Mouse (Mus musculus) forebrain, embryonic 16.5 days (tissue): ENCODE measurements at regions not wholly inside any gene's neighbourhood (a gene's known extent, or its start where the extent isn't known, plus 50 kb on each side); places are given as distances from the start of the nearest gene placed in this dataset.

Experiments
- ATAC-seq: fragments of 200-750 bp; cut with Nextera tagmentation; 2 replicates; pipeline ENCODE4 v1.8.0; 2017; ENCODE audit warnings: mild to moderate bottlenecking, moderate library complexity
- H3K27ac ChIP-seq: fragments of 300-500 bp; sonication (generic); 2 replicates; pipeline ENCODE4 v1.5.1; 2014; ENCODE audit warnings: low read length, control low read depth
- H3K27me3 ChIP-seq: fragments of 300-500 bp; sonication (generic); replicated peaks from 2 replicates; pipeline ENCODE4 v1.6.1; 2014; ENCODE audit warnings: low read length; ENCODE audit not compliant: control insufficient read depth, insufficient read depth
- H3K36me3 ChIP-seq: fragments of 300-500 bp; sonication (generic); 2 replicates; pipeline ENCODE4 v1.6.1; 2014; ENCODE audit not compliant: control insufficient read depth, insufficient read depth
- H3K4me1 ChIP-seq: fragments of 300-500 bp; sonication (generic); replicated peaks from 2 replicates; pipeline ENCODE4 v1.6.1; 2014; ENCODE audit warnings: low read length; ENCODE audit not compliant: control insufficient read depth, insufficient read depth
- H3K4me2 ChIP-seq: fragments of 300-500 bp; sonication (generic); 2 replicates; pipeline ENCODE4 v1.6.1; 2014; ENCODE audit warnings: mild to moderate bottlenecking, low read length, control low read depth
- H3K4me3 ChIP-seq: fragments of 300-500 bp; sonication (generic); replicated peaks from 2 replicates; pipeline ENCODE4 v1.5.1; 2014; ENCODE audit warnings: mild to moderate bottlenecking, low read length, control low read depth
- H3K9ac ChIP-seq: fragments of 300-500 bp; sonication (generic); replicated peaks from 2 replicates; pipeline ENCODE4 v1.6.1; 2014; ENCODE audit warnings: low read depth, low read length, control low read depth
- H3K9me3 ChIP-seq: fragments of 300-500 bp; sonication (generic); 2 replicates; pipeline ENCODE4 v1.6.1; 2016; ENCODE audit warnings: low read length; ENCODE audit not compliant: control insufficient read depth
- WGBS: fragments of 180-500 bp; shearing (Covaris S2); extraction: QIAGEN DNeasy Blood & Tissue Kit; methylation state at CpG from one replicate; pipeline ENCODE4 v1.1.7; 2014; 5-methylcytosine and 5-hydroxymethylcytosine counted together

DNA sequence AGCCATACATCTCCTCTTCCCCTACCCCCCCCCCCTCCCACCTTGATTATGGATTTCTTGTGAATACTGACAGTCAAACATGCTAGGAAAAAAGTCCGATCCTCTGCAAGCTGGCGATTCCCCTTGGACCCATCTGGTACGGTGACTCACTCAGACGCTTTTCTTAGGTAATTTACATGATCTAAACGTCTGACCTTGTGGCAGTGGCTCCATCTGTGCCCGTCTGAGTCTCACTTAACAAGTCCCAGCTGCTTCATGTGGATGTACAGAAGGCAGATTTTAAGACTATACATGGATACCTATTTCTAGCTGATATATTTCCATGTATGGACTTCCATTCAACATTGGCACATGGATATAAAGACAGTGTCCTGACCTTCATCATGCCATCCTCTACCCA lies 481.0 kb downstream of the Lipi start:
- Histone ChIP-seq H3K9ac (no peak overlapping the region), H3K36me3 (no peaks in the 10 kb centered on the region), H3K27me3 (no peaks in the 10 kb centered on the region), H3K9me3 (no peaks in the 10 kb centered on the region), H3K4me3 (no peak overlapping the region), H3K4me1 (no peaks in the 10 kb centered on the region), H3K4me2 (no peak overlapping the region), H3K27ac (no peak overlapping the region)
- WGBS: 60% methylated on average over 6 of the region's 6 CpGs
- no peak for ATAC-seq

DNA sequence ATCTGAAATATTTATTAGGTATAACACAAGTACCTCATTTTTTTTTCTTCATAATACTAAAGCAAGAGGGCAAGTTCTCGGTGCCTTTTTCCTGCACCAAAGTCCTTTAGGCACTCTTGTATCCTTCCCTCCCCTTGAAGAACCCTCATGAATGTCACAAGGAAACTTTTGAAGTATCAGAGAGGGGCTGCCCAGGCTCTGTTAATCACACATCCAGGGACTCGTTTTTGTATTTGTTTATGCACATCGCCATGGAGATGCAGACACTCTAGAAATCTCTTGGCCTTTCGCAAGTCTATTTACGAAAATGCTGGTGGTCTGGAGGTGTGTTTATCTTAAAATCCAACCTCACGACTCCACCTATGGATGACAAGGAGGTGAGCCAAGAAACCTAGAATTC lies 492.7 kb downstream of the Lipi start:
- Histone ChIP-seq H3K4me2 (peak overlapping the region; percentile 51), H3K4me1 (peaks cover 14% of the 10 kb centered on the region), H3K27ac (no peak overlapping the region), H3K36me3 (no peaks in the 10 kb centered on the region), H3K9me3 (no peaks in the 10 kb centered on the region), H3K27me3 (no peaks in the 10 kb centered on the region), H3K9ac (no peak overlapping the region; the same call in 1 of the 2 replicates), H3K4me3 (peak overlapping the region; percentile 32)
- 0 out of 2 replicates have a peak, but pooled peaks have one; percentile 26 for ATAC-seq
- WGBS: 23% methylated on average over 6 of the region's 6 CpGs

DNA sequence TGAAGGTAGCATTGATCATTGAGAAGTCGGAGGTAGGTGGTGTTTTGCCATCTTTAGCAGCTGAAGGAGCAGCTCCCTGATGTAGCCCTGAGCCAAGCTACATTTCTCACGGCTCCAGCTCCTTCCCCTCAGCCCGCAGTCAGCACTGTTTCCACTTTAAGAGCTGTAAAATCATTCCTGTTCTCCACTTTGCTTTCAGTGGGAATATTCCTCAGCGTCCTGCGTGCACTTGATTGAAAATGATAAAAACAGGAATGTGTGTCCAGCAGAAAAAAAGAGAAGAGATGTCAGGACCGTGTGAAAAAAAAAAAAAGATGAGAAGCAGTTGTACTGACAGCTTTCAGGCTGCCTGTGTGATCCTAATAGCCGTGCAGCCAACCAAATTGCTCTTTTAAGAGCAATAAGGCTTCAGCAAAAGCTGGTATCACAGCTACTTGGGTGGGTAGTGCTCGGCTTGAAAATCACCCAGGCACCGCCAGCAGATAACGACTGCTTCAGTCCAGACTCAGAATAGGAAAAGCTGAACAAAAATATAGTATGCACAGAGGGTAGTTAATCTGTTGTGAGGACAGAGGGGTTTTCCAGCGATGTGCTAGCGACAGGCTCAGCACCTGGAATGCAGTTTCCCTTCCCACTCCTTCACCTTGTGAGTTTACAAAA lies 493.3 kb downstream of the Lipi start:
- Histone ChIP-seq H3K4me1 (peaks cover 14% of the 10 kb centered on the region), H3K27me3 (no peaks in the 10 kb centered on the region), H3K36me3 (no peaks in the 10 kb centered on the region), H3K4me3 (peak overlapping the region; percentile 32), H3K9me3 (no peaks in the 10 kb centered on the region), H3K4me2 (peak overlapping the region; percentile 51), H3K27ac (no peak overlapping the region), H3K9ac (peak overlapping the region; percentile 31)
- WGBS: 14% methylated on average over 12 of the region's 12 CpGs
- peak; percentile 73 for ATAC-seq

DNA sequence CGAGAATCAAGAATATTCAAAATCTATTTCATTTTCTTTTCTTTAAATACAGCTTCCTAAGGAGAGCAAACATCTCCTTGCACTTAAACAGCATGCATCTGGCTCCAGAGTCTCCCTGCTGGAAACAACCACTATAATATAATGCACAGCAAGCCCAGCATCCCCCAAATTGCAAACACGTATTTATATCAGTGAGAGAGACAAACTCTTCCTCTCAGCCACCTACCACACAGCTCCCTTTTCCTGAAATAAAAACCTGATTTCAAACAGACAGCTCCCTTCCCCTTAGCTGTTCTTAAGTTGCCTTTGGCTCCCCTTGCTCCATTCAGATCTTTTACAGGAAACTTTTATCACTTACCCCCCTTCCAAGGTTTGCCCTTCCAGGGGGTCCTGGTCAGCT lies 493.9 kb downstream of the Lipi start:
- H3K4me3 ChIP-seq: peak overlapping the region; percentile 32; the same call in 1 of the 2 replicates
- no peaks in the 10 kb centered on the region for H3K36me3 ChIP-seq
- ATAC-seq: no peak
- WGBS: 41% methylated on average over 2 of the region's 2 CpGs
- no peaks in the 10 kb centered on the region for H3K27me3 ChIP-seq
- H3K27ac ChIP-seq: no peak overlapping the region
- H3K4me2 ChIP-seq: peak overlapping the region; percentile 51
- H3K9me3 ChIP-seq: no peaks in the 10 kb centered on the region
- peaks cover 14% of the 10 kb centered on the region for H3K4me1 ChIP-seq
- no peak overlapping the region for H3K9ac ChIP-seq

DNA sequence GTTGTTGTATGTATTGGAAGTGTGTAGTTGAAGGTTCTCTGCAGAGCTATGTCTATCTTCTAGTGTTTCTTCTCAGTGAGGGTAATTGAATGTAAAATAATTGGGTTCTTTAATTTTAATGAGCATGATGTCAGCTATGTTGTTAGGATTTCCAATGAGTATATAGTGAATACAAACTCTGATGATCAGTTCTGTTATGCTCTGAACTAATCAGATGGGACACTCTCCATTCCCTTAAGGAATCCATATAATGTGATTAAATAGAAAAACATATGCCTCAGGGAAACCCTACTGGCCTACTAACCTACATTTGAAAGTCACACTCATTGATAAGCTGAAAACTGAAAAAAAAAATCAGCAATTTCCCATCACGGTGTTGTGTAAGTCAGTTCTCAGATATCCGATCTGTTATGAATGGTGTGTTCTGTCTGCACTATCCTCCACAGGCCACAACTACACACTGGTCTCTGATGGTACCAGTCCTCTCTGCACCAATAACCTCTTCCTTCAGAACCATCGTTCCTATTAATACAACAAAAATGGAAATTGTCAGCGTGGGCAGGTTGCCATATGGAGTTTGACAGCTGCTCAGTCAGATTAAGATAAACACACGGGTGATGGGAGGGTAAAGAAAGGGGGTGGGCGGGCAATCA lies 496.4 kb downstream of the Lipi start:
- Histone ChIP-seq H3K4me2 (no peak overlapping the region), H3K27me3 (no peaks in the 10 kb centered on the region)
- no peak for ATAC-seq

DNA sequence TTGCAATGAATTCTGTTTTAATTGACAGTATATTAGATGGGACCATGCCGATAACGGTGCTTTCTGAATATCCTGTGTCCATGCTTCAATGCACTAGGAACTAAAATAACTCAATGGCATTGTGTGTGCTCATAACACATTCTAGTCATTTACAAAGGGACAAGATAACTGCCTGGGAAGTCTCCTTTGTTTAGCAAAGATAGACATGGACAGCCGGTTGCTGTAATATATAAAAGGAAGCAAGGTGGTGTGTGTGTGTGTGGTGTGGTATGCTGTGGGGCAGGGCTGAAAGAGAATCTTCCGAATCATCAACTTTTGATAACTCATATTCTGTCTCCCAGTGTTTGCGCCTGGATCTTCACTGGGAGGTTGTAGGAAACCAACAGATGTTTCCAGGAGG lies 497.2 kb downstream of the Lipi start:
- H3K9me3 ChIP-seq: no peaks in the 10 kb centered on the region
- H3K27me3 ChIP-seq: no peaks in the 10 kb centered on the region
- H3K36me3 ChIP-seq: no peaks in the 10 kb centered on the region
- H3K4me1 ChIP-seq: peaks cover 14% of the 10 kb centered on the region
- no peak overlapping the region for H3K9ac ChIP-seq
- no peak overlapping the region for H3K27ac ChIP-seq
- 89% methylated on average over 5 of the region's 5 CpGs for WGBS
- H3K4me2 ChIP-seq: no peak overlapping the region
- no peak overlapping the region for H3K4me3 ChIP-seq
- no peak for ATAC-seq

More for the DNA sequence above, 496.4 kb downstream of the Lipi start:
- Histone ChIP-seq H3K4me3 (no peak overlapping the region), H3K27ac (no peak overlapping the region), H3K4me1 (peaks cover 14% of the 10 kb centered on the region), H3K9me3 (no peaks in the 10 kb centered on the region), H3K9ac (no peak overlapping the region), H3K36me3 (no peaks in the 10 kb centered on the region)
- WGBS: 51% methylated on average over 6 of the region's 6 CpGs

DNA sequence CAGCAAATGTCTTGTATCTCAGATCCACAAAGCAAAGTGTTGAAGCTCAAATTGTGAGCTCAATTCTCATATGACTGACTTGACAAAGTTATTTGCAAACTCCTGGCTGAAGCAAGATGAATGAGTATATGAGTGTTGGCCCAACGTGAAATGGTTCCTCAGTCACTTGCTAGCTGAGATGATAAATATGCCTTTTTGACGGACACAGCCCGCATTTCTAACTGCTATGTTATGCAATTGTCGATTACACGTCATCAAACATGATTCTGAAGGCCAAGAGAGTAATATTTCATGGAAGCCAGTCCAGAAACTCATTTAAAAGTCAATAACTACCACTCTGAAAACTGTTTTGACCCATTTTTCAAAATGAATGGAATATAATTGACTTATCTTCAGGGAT lies 520.6 kb downstream of the Lipi start:
- Histone ChIP-seq H3K27me3 (no peaks in the 10 kb centered on the region), H3K4me2 (no peak overlapping the region), H3K4me1 (no peaks in the 10 kb centered on the region), H3K9me3 (no peaks in the 10 kb centered on the region), H3K27ac (no peak overlapping the region), H3K36me3 (no peaks in the 10 kb centered on the region), H3K9ac (no peak overlapping the region), H3K4me3 (no peak overlapping the region)
- ATAC-seq: no peak
- WGBS: 81% methylated on average over 5 of the region's 5 CpGs

DNA sequence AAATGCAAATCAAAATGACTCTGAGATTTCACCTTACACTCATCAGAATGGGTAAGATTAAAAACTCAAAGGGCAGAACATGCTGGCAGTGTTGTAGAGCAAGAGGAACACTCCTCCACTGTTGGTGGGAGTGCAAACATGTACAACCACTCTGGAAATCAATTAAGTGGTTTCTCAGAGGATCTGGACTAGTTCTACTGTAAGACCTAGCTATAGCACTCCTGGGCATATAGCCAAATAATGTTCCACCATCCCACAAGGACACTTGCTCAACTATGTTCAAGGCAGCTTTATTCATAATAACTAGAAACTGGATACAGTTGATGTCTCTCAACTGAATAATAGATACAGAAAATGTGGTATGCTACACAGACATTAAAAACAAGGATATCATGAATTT lies 532.9 kb downstream of the Lipi start:
- H3K27ac ChIP-seq: no peak overlapping the region
- H3K4me1 ChIP-seq: no peaks in the 10 kb centered on the region
- no peaks in the 10 kb centered on the region for H3K36me3 ChIP-seq
- H3K9me3 ChIP-seq: no peaks in the 10 kb centered on the region
- H3K4me3 ChIP-seq: no peak overlapping the region
- no peak for ATAC-seq
- H3K4me2 ChIP-seq: no peak overlapping the region
- H3K27me3 ChIP-seq: no peaks in the 10 kb centered on the region
- no peak overlapping the region for H3K9ac ChIP-seq

DNA sequence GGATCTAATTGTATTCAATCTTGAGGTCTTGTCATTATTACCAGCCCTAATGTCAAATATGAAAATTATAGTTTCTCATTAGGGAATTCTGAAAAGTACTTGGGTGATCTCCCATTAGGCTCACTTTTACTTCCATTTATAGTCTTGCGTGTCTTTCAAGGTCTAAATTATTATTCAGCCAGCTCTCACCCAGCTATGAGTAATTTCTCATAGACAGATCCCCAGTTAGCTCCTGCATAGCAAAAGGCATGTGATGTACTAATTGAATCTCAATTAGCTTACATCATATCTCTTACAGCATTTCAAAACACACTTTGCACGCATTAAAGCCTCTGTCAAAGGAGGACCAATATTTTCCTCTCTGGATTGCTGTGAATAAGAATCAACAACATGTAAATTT lies 539.9 kb downstream of the Lipi start:
- Histone ChIP-seq H3K9me3 (no peaks in the 10 kb centered on the region), H3K27ac (no peak overlapping the region), H3K4me2 (no peak overlapping the region), H3K36me3 (no peaks in the 10 kb centered on the region), H3K4me3 (no peak overlapping the region), H3K27me3 (no peaks in the 10 kb centered on the region), H3K9ac (no peak overlapping the region), H3K4me1 (no peaks in the 10 kb centered on the region)
- ATAC-seq: peak; percentile 38; the same call in 1 of the 2 replicates
- WGBS: 77% methylated on average over 2 of the region's 2 CpGs
